Mouse (Mus musculus): ENCODE results near the gene Psmb3. TPM values are rescaled to one million over a fixed set of nuclear protein-coding genes. Genes with fewer than 3 reads are reported as not detected.
"Not testable (repeated sequence)": the region's sequence is repeated elsewhere in the genome, so short reads cannot be mapped to it uniquely, and the experiment has no call there.

Psmb3 gene
- polyA plus RNA-seq, 1 experiment from 2014 or later: 642 TPM

- Histone ChIP-seq H3K4me3 (peak within 1 kb of the TSS; percentile 85), H3K4me1 (replicated peaks) (peaks cover 76% of the 10 kb centered on the region), H3K9me3 (no peaks in the 10 kb centered on the region), H3K27ac (peak within 1 kb of the TSS; percentile 99), H3K27me3 (ENCODE audit: insufficient read depth, poor library complexity, severe bottlenecking) (no peaks in the 10 kb centered on the region), H3K36me3 (peaks cover 12% of the 10 kb centered on the region)
- peak; percentile 79 for DNase-seq (ENCODE audit: low spot score)
- WGBS: under 1% methylated on average over 85 of the region's 85 CpGs
Measured at GRCm38 (mm10) chr11:97700003-97700745, 3.0 kb upstream of the Psmb3 start, which contains the start of gene Pcgf2. Gene Pcgf2, minus strand, starts transcription at chr11:97700497.

- 19% methylated on average over 30 of the region's 30 CpGs for WGBS
- peaks cover 68% of the 10 kb centered on the region for H3K4me1 ChIP-seq (replicated peaks)
- H3K9me3 ChIP-seq: no peaks in the 10 kb centered on the region
- H3K36me3 ChIP-seq: peaks cover 12% of the 10 kb centered on the region
- no peaks in the 10 kb centered on the region for H3K27me3 ChIP-seq (ENCODE audit: insufficient read depth, poor library complexity, severe bottlenecking)
- peak overlapping the region; percentile 85 for H3K4me3 ChIP-seq
- peak overlapping the region; percentile 99 for H3K27ac ChIP-seq
- no peak for DNase-seq (ENCODE audit: low spot score)
Measured at GRCm38 (mm10) chr11:97700746-97701580, 2.2 kb upstream of the Psmb3 start.

- no peaks in the 10 kb centered on the region for H3K9me3 ChIP-seq
- H3K36me3 ChIP-seq: peaks cover 20% of the 10 kb centered on the region
- peak overlapping the region; percentile 85 for H3K4me3 ChIP-seq
- DNase-seq (ENCODE audit: low spot score): no peak
- no peaks in the 10 kb centered on the region for H3K27me3 ChIP-seq (ENCODE audit: insufficient read depth, poor library complexity, severe bottlenecking)
- H3K27ac ChIP-seq: peak overlapping the region; percentile 99; the same call in 1 of the 2 replicates
- H3K4me1 ChIP-seq (replicated peaks): peaks cover 60% of the 10 kb centered on the region
- WGBS: 57% methylated on average over 15 of the region's 15 CpGs
Measured at GRCm38 (mm10) chr11:97701581-97702392, 1.4 kb upstream of the Psmb3 start.

GRCm38 (mm10) chr11:97702393-97702745 lies 830 bp upstream of the Psmb3 start:
- Histone ChIP-seq H3K36me3 (peaks cover 26% of the 10 kb centered on the region), H3K4me1 (replicated peaks) (peaks cover 54% of the 10 kb centered on the region), H3K27me3 (ENCODE audit: insufficient read depth, poor library complexity, severe bottlenecking) (no peaks in the 10 kb centered on the region), H3K27ac (peak overlapping the region; percentile 91), H3K9me3 (no peaks in the 10 kb centered on the region), H3K4me3 (peak overlapping the region; percentile 85)
- under 1% methylated on average over 24 of the region's 24 CpGs for WGBS
- DNase-seq (ENCODE audit: low spot score): peak; percentile 88

- H3K9me3 ChIP-seq; DNase-seq (ENCODE audit: low spot score); H3K27ac ChIP-seq; H3K4me1 ChIP-seq (replicated peaks); H3K27me3 ChIP-seq (ENCODE audit: insufficient read depth, poor library complexity, severe bottlenecking); H3K4me3 ChIP-seq: not testable (repeated sequence)
- H3K36me3 ChIP-seq: peaks cover 88% of the 10 kb centered on the region
- WGBS: 84% methylated on average over 2 of the region's 2 CpGs
Measured at GRCm38 (mm10) chr11:97710067-97710466, 6.9 kb downstream of the Psmb3 start.

- Histone ChIP-seq H3K27me3 (ENCODE audit: insufficient read depth, poor library complexity, severe bottlenecking) (no peaks in the 10 kb centered on the region), H3K27ac (no peak overlapping the region), H3K4me3 (no peak overlapping the region), H3K36me3 (peaks cover 89% of the 10 kb centered on the region), H3K4me1 (replicated peaks) (no peaks in the 10 kb centered on the region), H3K9me3 (no peaks in the 10 kb centered on the region)
- no peak for DNase-seq (ENCODE audit: low spot score)
- 88% methylated on average over 13 of the region's 13 CpGs for WGBS
Measured at GRCm38 (mm10) chr11:97711200-97711900, 8.2 kb downstream of the Psmb3 start.

GRCm38 (mm10) chr11:97712286-97712685 lies 9.1 kb downstream of the Psmb3 start:
- Histone ChIP-seq H3K27ac (no peak overlapping the region), H3K9me3 (no peaks in the 10 kb centered on the region), H3K36me3 (peaks cover 87% of the 10 kb centered on the region), H3K4me3 (no peak overlapping the region), H3K4me1 (replicated peaks) (no peaks in the 10 kb centered on the region), H3K27me3 (ENCODE audit: insufficient read depth, poor library complexity, severe bottlenecking) (no peaks in the 10 kb centered on the region)
- no peak for DNase-seq (ENCODE audit: low spot score)
- WGBS: 94% methylated on average over 15 of the region's 15 CpGs

- Histone ChIP-seq H3K36me3 (peaks cover 87% of the 10 kb centered on the region), H3K27me3 (ENCODE audit: insufficient read depth, poor library complexity, severe bottlenecking) (no peaks in the 10 kb centered on the region), H3K27ac (no peak overlapping the region), H3K4me3 (no peak overlapping the region), H3K4me1 (replicated peaks) (no peaks in the 10 kb centered on the region), H3K9me3 (no peaks in the 10 kb centered on the region)
- no peak for DNase-seq (ENCODE audit: low spot score)
- WGBS: 93% methylated on average over 8 of the region's 8 CpGs
Measured at GRCm38 (mm10) chr11:97713896-97714295, 10.7 kb downstream of the Psmb3 start.

- DNase-seq (ENCODE audit: low spot score): no peak
- no peaks in the 10 kb centered on the region for H3K9me3 ChIP-seq
- WGBS: 97% methylated on average over 3 of the region's 3 CpGs
- no peaks in the 10 kb centered on the region for H3K4me1 ChIP-seq (replicated peaks)
- H3K27ac ChIP-seq: no peak overlapping the region
- no peak overlapping the region for H3K4me3 ChIP-seq
- H3K36me3 ChIP-seq: peaks cover 87% of the 10 kb centered on the region
- no peaks in the 10 kb centered on the region for H3K27me3 ChIP-seq (ENCODE audit: insufficient read depth, poor library complexity, severe bottlenecking)
Measured at GRCm38 (mm10) chr11:97714356-97714755, 11.2 kb downstream of the Psmb3 start.

GRCm38 (mm10) chr11:97714784-97715760 lies 11.9 kb downstream of the Psmb3 start:
- Histone ChIP-seq H3K27me3 (ENCODE audit: insufficient read depth, poor library complexity, severe bottlenecking) (no peaks in the 10 kb centered on the region), H3K27ac (no peak overlapping the region), H3K9me3 (no peaks in the 10 kb centered on the region), H3K4me1 (replicated peaks) (no peaks in the 10 kb centered on the region), H3K4me3 (no peak overlapping the region), H3K36me3 (peaks cover 93% of the 10 kb centered on the region)
- 93% methylated on average over 14 of the region's 14 CpGs for WGBS
- no peak for DNase-seq (ENCODE audit: low spot score)

GRCm38 (mm10) chr11:97716021-97716420 lies 12.8 kb downstream of the Psmb3 start:
- Histone ChIP-seq H3K36me3 (peaks cover 98% of the 10 kb centered on the region), H3K4me1 (replicated peaks) (no peaks in the 10 kb centered on the region)
- 87% methylated on average over 8 of the region's 8 CpGs for WGBS

More at GRCm38 (mm10) chr11:97716021-97716420, 12.8 kb downstream of the Psmb3 start:
- no peak overlapping the region for H3K27ac ChIP-seq
- H3K9me3 ChIP-seq: no peaks in the 10 kb centered on the region
- H3K4me3 ChIP-seq: no peak overlapping the region
- no peaks in the 10 kb centered on the region for H3K27me3 ChIP-seq (ENCODE audit: insufficient read depth, poor library complexity, severe bottlenecking)
- DNase-seq (ENCODE audit: low spot score): no peak

Data from hindbrain, embryonic 10.5 days (tissue).